Mouse (Mus musculus): ENCODE results near the gene Twnk.

The Twnk gene

DNA sequence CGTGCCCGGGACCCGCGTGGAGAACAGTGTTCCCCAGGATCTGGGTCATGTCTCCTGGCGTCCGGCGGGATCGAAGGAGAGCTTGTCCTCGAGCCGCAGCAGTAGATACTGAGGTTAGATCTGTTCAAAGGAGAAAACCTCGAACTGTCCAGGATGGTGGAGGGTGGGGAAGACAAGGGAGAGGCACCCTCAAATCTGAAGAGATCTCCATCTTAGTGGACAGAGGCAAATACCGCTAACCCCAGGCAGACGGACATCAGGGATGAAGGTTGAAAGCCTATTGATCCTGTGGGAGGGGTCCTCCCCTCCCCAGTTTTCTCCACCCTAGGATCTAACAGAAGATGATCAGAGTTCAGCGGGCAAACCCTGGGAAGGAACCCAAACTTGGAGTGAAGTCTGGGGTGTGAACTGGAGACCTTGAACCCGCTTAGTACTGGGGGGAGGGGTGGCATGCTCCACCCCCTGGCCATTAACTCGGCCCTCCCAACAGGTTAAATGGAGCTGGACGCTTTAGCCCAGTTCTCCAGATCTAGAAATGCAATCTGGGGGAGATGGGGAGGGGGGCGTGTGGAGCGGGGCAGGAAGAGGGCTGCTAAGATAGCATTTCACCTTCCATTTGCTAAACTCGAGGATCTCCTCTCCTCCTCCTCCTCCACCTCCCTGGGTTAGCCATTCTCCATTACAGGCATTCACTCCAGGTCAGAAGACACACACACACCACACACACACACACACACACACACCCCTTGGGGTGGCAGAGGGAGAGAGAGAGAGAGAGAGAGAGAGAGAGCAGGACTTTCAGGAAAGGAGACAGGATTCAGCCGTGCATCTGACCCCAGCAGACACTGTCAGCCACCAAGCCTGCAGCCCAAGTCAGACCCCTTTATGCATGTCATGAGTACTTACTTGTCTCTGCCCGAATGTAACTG lies 15.6 kb upstream of the Twnk start:
- CTCF ChIA-PET: interaction anchor here in 3 of 4 experiments (0.6 to 4.7 kb wide), 12 partner anchors 9 to 1255 kb away, joined by 3 to 28 read pairs (median 4); partner anchors contain the start of gene Mrpl43 (in 1 of the 3)
- POLR2A ChIA-PET: interaction anchor here in 3 of 4 experiments (0.6 to 6.4 kb wide), 12 partner anchors 12 to 505 kb away, joined by 3 to 29 read pairs (median 4); partner anchors contain the start of genes Mrpl43 (in 2 of the 3), Twnk (in 2 of the 3) and Slf2 (in 1 of the 3)

DNA sequence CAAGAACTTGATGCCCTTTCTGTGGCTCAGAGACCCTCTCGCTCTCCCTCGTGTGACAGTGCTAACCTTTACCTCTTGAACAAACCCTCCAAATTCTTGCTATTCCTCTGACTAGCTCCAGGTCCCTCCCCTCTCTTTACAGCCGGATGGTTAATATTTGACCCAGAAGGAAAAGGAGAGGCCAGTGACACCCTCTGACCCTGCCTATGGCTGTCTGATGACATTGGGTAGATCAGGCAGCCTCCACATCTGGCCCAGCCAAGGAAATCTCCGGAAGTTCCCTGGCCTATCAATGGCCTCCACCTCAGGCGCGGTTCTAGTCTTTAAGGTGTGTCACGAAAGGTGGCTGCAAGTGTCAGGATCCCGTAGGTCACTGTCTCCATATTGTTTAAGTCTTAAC lies 14.4 kb upstream of the Twnk start:
- CTCF ChIA-PET: interaction anchor here in 2 of 4 experiments (1.0 to 4.7 kb wide), 4 partner anchors 21 to 84 kb away, joined by 3 to 28 read pairs (median 6); partner anchors contain the start of gene Kazald1 (in 1 of the 2)
- POLR2A ChIA-PET: interaction anchor here (0.5 to 6.5 kb wide), 13 partner anchors 8 to 329 kb away, joined by 3 to 63 read pairs (median 4); partner anchors contain the start of genes Twnk (in 3 of the 4), Mrpl43 (in 2 of the 4) and Lzts2 (in 1 of the 4)

- POLR2A ChIA-PET: interaction anchor here in 3 of 4 experiments (0.6 to 6.5 kb wide), 12 partner anchors 9 to 61 kb away, joined by 3 to 63 read pairs (median 5); partner anchors contain the start of genes Twnk (in 3 of the 3), Mrpl43 (in 2 of the 3) and Lzts2 (in 1 of the 3)
- CTCF ChIA-PET: interaction anchor here in 3 of 4 experiments (0.5 to 4.7 kb wide), 8 partner anchors 11 to 106 kb away, joined by 3 to 28 read pairs (median 4); partner anchors contain the start of gene Kazald1 (in 1 of the 3)
Observed at GRCm38 (mm10) chr19:44992246-44992645, 13.2 kb upstream of the Twnk start.

DNA sequence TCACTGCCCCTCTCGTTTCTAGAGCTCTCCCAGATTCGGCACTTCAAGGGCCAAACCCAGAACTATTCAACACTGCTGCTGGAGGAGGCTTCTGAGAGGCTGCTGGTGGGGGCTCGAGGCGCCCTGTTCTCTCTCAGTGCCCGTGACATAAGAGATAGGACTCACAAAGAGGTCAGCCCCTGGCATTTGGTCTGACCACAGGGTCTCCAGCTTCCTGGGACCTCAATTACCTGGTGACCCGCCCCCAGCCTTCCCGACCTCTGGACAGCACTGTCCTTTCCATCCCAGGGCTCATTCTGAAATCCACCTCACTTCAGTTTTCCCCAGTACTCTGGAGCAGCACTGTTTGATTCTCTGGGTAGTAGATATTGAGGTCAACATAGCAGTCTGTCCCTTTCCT lies 12.8 kb upstream of the Twnk start:
- CTCF ChIA-PET: interaction anchor here in 3 of 4 experiments (0.6 to 4.7 kb wide), 4 partner anchors 11 to 64 kb away, joined by 3 to 28 read pairs (median 6); no protein-coding TSS in a partner anchor

GRCm38 (mm10) chr19:44997786-44998185 lies 7.7 kb upstream of the Twnk start:
- POLR2A ChIA-PET: interaction anchor here in 2 of 4 experiments (1.2 to 1.6 kb wide), 4 partner anchors 9 to 67 kb away, joined by 3 to 4 read pairs (median 3); partner anchors contain the start of genes Mrpl43 (in 1 of the 2) and Slf2 (in 1 of the 2)

More for the DNA sequence above, 12.8 kb upstream of the Twnk start:
- POLR2A ChIA-PET: interaction anchor here in 2 of 4 experiments (0.8 to 6.5 kb wide), 10 partner anchors 9 to 61 kb away, joined by 3 to 63 read pairs (median 6); partner anchors contain the start of genes Twnk (in 2 of the 2) and Mrpl43 (in 1 of the 2)

DNA sequence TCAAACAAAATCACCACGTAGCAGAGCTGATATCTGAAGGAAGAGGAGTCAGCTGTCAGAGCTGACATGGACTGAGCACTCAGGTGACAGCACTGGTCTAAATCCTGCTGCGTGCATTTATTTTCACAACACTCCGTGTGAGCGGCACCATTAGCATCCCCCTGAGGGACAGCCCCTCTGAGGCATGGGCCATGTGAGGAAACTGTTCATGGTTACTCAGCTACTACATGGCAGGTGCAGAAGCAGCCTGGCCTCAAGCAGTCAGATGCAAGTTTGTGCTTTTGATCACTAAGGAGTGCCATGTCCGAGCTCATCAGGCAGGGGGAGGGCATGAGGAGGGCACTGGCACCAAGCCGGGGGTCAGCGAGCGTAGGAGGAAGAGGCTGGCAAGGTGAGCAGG lies 5.8 kb upstream of the Twnk start:
- CTCF ChIA-PET: interaction anchor here in 2 of 4 experiments (0.6 to 2.8 kb wide), 3 partner anchors 31 to 279 kb away, joined by 4 to 14 read pairs (median 7); no protein-coding TSS in a partner anchor
- POLR2A ChIA-PET: interaction anchor here in 1 of 4 experiments (0.9 to 8.6 kb wide), 3 partner anchors 13 to 69 kb away, joined by 3 to 141 read pairs (median 4); partner anchors contain the start of genes Lzts2 and Slf2

More at GRCm38 (mm10) chr19:44997786-44998185, 7.7 kb upstream of the Twnk start:
- CTCF ChIA-PET: interaction anchor here in 3 of 4 experiments (0.6 to 1.4 kb wide), 4 partner anchors 34 to 62 kb away, joined by 3 to 5 read pairs (median 4); no protein-coding TSS in a partner anchor

- ChIA-PET POLR2A (interaction anchor here (0.5 to 8.6 kb wide), 7 partner anchors 13 to 1044 kb away, joined by 3 to 141 read pairs (median 9); partner anchors contain the start of gene Lzts2 (in 2 of the 4)), CTCF (interaction anchor here in 3 of 4 experiments (0.5 to 3.3 kb wide), 5 partner anchors 13 to 1508 kb away, joined by 3 to 18 read pairs (median 5); partner anchors contain the start of gene Sema4g (in 1 of the 3))
Observed at GRCm38 (mm10) chr19:45002301-45002700, 3.2 kb upstream of the Twnk start.

- CTCF ChIA-PET: interaction anchor here in 3 of 4 experiments (0.6 to 16.7 kb wide), 8 partner anchors 8 to 1169 kb away, joined by 3 to 523 read pairs (median 4); no protein-coding TSS in a partner anchor
- POLR2A ChIA-PET: interaction anchor here in 3 of 4 experiments (0.6 to 8.6 kb wide), 11 partner anchors 10 to 715 kb away, joined by 3 to 141 read pairs (median 3); partner anchors contain the start of gene Lzts2 (in 2 of the 3)
Observed at GRCm38 (mm10) chr19:45003740-45004516, 1.5 kb upstream of the Twnk start.

DNA sequence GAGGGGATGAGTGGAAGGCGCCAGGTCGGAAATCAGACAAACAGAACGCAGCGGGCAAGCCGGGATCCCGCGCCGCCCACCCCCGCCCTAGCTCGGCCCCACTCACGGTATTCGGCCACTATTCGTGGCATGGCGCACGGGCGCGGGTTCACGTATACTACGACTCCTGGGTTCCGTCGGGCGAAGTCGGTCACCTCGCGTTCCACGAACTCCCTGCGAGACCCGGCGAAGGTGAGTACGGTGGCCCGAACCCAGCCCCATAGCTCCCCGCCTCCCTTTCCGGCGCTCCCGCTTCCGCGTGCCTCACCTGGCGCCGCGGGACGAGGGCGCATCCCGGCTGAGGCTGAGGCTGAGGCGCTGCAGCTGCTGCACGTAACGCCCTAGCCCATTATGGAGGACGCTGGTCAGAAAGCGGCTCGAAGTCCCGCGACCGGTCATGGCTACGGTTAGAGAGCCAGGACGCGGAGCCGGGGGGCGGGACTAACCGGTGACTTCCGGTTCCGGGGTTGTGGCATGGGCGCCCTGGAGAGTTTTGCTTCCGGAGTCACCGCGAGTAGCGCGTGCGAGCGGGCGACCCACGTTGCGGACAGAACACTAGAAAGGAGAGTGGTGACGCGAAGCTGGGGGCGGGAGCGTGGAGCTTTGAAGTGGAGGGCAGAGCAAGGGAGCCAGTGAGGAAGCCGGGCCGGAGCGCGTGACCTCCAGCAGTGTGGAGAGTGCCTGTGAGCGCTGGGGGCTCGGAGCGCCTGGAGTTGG lies 672 bp downstream of the Twnk start, which contains the start of gene Mrpl43:
Mrpl43 (minus strand) TSS at position 486 of the 756 bp plus-strand sequence.
- CTCF ChIA-PET: interaction anchor here (0.6 to 16.7 kb wide), 16 partner anchors 9 to 443 kb away, joined by 3 to 523 read pairs (median 6); partner anchors contain the start of genes Sema4g (in 2 of the 4), Hif1an (in 1 of the 4), Kazald1 (in 1 of the 4) and Lzts2 (in 1 of the 4)
- POLR2A ChIA-PET: interaction anchor here (0.5 to 8.6 kb wide), 59 partner anchors 8 to 539 kb away, joined by 3 to 141 read pairs (median 4); partner anchors contain the start of genes Lzts2 (in 4 of the 4), Kazald1 (in 3 of the 4), Pdzd7 (in 2 of the 4) and Sema4g (in 2 of the 4)

DNA sequence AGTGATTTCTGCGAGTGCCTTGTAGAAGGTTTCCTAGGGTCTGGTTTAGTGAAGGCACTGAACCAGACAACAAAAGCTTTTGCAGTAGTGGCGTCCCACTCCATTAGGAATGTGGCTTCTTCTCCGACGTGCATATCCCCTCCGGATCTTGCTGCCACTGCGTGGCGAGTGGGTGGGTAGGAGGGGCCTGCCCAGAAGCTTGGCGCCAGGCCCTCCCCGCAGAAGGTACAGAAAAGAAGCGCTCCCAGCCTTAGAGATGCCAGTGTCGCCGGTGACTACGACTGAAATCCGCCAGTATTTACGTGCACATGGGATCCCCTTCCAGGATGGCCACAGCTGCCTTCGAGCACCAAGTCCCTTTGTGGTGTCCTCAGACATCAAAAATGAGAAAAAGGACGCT lies 1.6 kb downstream of the Twnk start:
- POLR2A ChIA-PET: interaction anchor here in 3 of 4 experiments (0.7 to 8.6 kb wide), 31 partner anchors 9 to 163 kb away, joined by 3 to 141 read pairs (median 4); partner anchors contain the start of genes Lzts2 (in 2 of the 3), Pdzd7 (in 2 of the 3), Sema4g (in 2 of the 3) and Sfxn3 (in 2 of the 3)
- CTCF ChIA-PET: interaction anchor here in 3 of 4 experiments (1.2 to 16.7 kb wide), 7 partner anchors 10 to 40 kb away, joined by 3 to 523 read pairs (median 10); partner anchors contain the start of genes Sema4g (in 1 of the 3) and Sfxn3 (in 1 of the 3)

- CTCF ChIA-PET: interaction anchor here (0.6 to 16.7 kb wide), 8 partner anchors 9 to 560 kb away, joined by 3 to 523 read pairs (median 4); partner anchors contain the start of gene Sfxn3 (in 1 of the 4)
- POLR2A ChIA-PET: interaction anchor here in 3 of 4 experiments (0.5 to 8.6 kb wide), 22 partner anchors 8 to 555 kb away, joined by 3 to 141 read pairs (median 5); partner anchors contain the start of genes Lzts2 (in 2 of the 3), Pdzd7 (in 2 of the 3), Sfxn3 (in 2 of the 3) and Slf2 (in 2 of the 3)
Observed at GRCm38 (mm10) chr19:45007425-45008191, 2.1 kb downstream of the Twnk start.

- ChIA-PET POLR2A (interaction anchor here in 1 of 4 experiments (1.4 to 9.7 kb wide), 2 partner anchors 17 to 64 kb away, joined by 8 to 152 read pairs; partner anchors contain the start of gene Kazald1), CTCF (interaction anchor here (0.5 to 16.7 kb wide), 5 partner anchors 15 to 20 kb away, joined by 4 to 523 read pairs (median 7); no protein-coding TSS in a partner anchor)
Observed at GRCm38 (mm10) chr19:45010646-45011045, 5.2 kb downstream of the Twnk start.

DNA sequence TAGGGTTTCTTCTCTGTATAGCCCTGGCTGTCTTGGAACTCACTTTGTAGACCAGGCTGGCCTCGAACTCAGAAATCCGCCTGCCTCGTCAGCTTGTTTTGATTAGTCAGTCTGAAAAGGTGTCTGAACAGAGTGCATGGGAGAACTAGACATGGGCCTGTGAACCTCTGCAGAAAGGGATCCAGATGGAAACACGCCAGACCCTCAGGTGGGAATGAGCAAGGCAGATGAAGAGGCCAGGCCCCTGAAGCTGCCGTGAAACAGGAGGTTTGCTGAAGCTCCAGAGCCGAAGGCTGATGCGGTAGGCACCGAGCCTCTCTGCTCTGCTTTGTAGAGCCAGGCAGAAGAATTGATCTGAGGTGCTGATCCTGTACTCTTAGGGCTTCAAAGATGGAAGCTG lies 6.8 kb downstream of the Twnk start:
- ChIA-PET CTCF (interaction anchor here (0.5 to 16.7 kb wide), 18 partner anchors 8 to 149 kb away, joined by 3 to 523 read pairs (median 4); partner anchors contain the start of genes Sfxn3 (in 2 of the 4), Kazald1 (in 1 of the 4) and Sema4g (in 1 of the 4)), POLR2A (interaction anchor here (0.6 to 9.9 kb wide), 17 partner anchors 8 to 498 kb away, joined by 3 to 152 read pairs (median 5); partner anchors contain the start of genes Mrpl43 (in 2 of the 4), Twnk (in 2 of the 4), Kazald1 (in 1 of the 4) and Pdzd7 (in 1 of the 4))

DNA sequence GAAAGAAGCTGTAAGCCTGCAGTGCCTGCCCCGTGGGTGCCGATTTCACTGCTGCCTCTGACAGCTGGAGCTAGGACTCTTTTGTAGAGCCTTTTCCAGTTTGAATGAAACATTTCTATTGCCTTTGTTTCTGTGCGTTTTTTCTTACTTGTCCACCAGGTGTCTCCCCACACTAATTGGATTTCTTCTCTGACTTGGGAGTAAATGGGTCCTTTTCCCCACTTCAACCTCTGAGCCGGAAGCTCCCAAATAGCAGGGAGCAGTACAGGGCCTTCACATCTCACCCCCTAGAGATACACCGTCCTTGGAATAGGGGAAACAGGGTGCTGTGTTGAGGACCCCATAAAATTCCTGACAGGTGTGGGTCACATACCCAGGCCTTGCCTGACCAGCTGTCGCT lies 7.2 kb downstream of the Twnk start:
- ChIA-PET CTCF (interaction anchor here (0.5 to 16.7 kb wide), 22 partner anchors 8 to 148 kb away, joined by 3 to 523 read pairs (median 4); partner anchors contain the start of genes Sfxn3 (in 2 of the 4), Kazald1 (in 1 of the 4) and Sema4g (in 1 of the 4)), POLR2A (interaction anchor here (0.6 to 9.9 kb wide), 17 partner anchors 8 to 498 kb away, joined by 3 to 152 read pairs (median 5); partner anchors contain the start of genes Mrpl43 (in 2 of the 4), Twnk (in 2 of the 4), Kazald1 (in 1 of the 4) and Pdzd7 (in 1 of the 4))

Data from embryonic stem cell, embryonic (primary cell).